8 mouse cellular contexts compared by ENCODE assay signal in genomic region chr11:68967337-68968282, GRCm38 (mm10). TPM values are rescaled to one million over a fixed set of nuclear protein-coding genes. Genes with fewer than 3 reads are reported as not detected.
A peak's percentile ranks its signal among the peaks of the same experiment; 100 is the strongest.
DNase-seq lines count a peak whose midpoint lies in the region; ATAC-seq and TF ChIP-seq lines count a peak whose summit lies in the region.

Gene Slc25a35 (plus strand): TSS chr11:68968131.

- H3K36me3 ChIP-seq in embryonic facial prominence, embryonic 13.5 days, result no peaks in the 10 kb centered on the region
- H3K36me3 ChIP-seq in kidney, adult 2 months (ENCODE audit: control insufficient read depth, insufficient read depth, low read length), result no peaks in the 10 kb centered on the region
- no peaks in the 10 kb centered on the region for H3K36me3 ChIP-seq in limb, embryonic 12.5 days
- H3K36me3 ChIP-seq in midbrain, embryonic 15.5 days (replicated peaks), result no peaks in the 10 kb centered on the region
- no peaks in the 10 kb centered on the region for H3K36me3 ChIP-seq in spleen, adult 2 months (ENCODE audit: control insufficient read depth, insufficient read depth, low read length)

- no peaks in the 10 kb centered on the region for H3K9me3 ChIP-seq in embryonic facial prominence, embryonic 13.5 days
- H3K9me3 ChIP-seq in limb, embryonic 12.5 days, result no peaks in the 10 kb centered on the region
- H3K9me3 ChIP-seq in midbrain, embryonic 15.5 days, result no peaks in the 10 kb centered on the region

- peak; percentile 9 for TF ChIP-seq POLR2A in kidney, adult 2 months (IDR thresholded peaks at IDR 0.05; ENCODE audit: low read depth, low read length)
- no peak for TF ChIP-seq POLR2A in spleen, adult 2 months (IDR thresholded peaks at IDR 0.05; ENCODE audit: low read depth, low read length)

- under 1% methylated on average over 50 of the region's 50 CpGs for WGBS in embryonic facial prominence, embryonic 13.5 days
- WGBS in kidney, adult 2 months, result under 1% methylated on average over 50 of the region's 50 CpGs
- under 1% methylated on average over 50 of the region's 50 CpGs for WGBS in limb, embryonic 12.5 days
- WGBS in midbrain, embryonic 15.5 days, result 1% methylated on average over 50 of the region's 50 CpGs
- WGBS in spleen, adult 2 months, result 1% methylated on average over 50 of the region's 50 CpGs

- no peaks in the 10 kb centered on the region for H3K27me3 ChIP-seq in embryonic facial prominence, embryonic 13.5 days
- no peaks in the 10 kb centered on the region for H3K27me3 ChIP-seq in kidney, adult 2 months (replicated peaks; ENCODE audit: control insufficient read depth, insufficient read depth, low read length)
- H3K27me3 ChIP-seq in limb, embryonic 12.5 days, result 0 out of 2 replicates have a peak, but pooled peaks cover 2% of the 10 kb centered on the region
- H3K27me3 ChIP-seq in midbrain, embryonic 15.5 days (replicated peaks), result no peaks in the 10 kb centered on the region; the same call in 1 of the 2 replicates
- H3K27me3 ChIP-seq in spleen, adult 2 months (ENCODE audit: control insufficient read depth, insufficient read depth, low read length), result no peaks in the 10 kb centered on the region

- peaks cover 19% of the 10 kb centered on the region for H3K4me1 ChIP-seq in embryonic facial prominence, embryonic 13.5 days
- H3K4me1 ChIP-seq in kidney, adult 2 months (ENCODE audit: control insufficient read depth, insufficient read depth, low read length), result peaks cover 11% of the 10 kb centered on the region
- peaks cover 18% of the 10 kb centered on the region for H3K4me1 ChIP-seq in limb, embryonic 12.5 days (replicated peaks)
- peaks cover 12% of the 10 kb centered on the region for H3K4me1 ChIP-seq in midbrain, embryonic 15.5 days
- no peaks in the 10 kb centered on the region; the same call in 1 of the 2 replicates for H3K4me1 ChIP-seq in spleen, adult 2 months (ENCODE audit: control insufficient read depth, insufficient read depth, insufficient read length)

- ATAC-seq in embryonic facial prominence, embryonic 13.5 days (ENCODE audit: insufficient number of reproducible peaks, insufficient read depth, low FRiP score, low TSS enrichment, low read depth), result peak; percentile 90
- peak; percentile 95 for ATAC-seq in limb, embryonic 12.5 days (ENCODE audit: insufficient number of reproducible peaks, insufficient read depth, low FRiP score, low TSS enrichment, low read depth)
- peak; percentile 97 for ATAC-seq in midbrain, embryonic 15.5 days (replicated peaks)

- H3K4me2 ChIP-seq in embryonic facial prominence, embryonic 13.5 days, result peak within 1 kb of the TSS; percentile 87
- H3K4me2 ChIP-seq in limb, embryonic 12.5 days, result peak within 1 kb of the TSS; percentile 88
- H3K4me2 ChIP-seq in midbrain, embryonic 15.5 days, result peak within 1 kb of the TSS; percentile 81

- DNase-seq in 3134 (ENCODE audit: extremely low read depth, insufficient read length, low spot score), result peak; percentile 93
- peak; percentile 96 to 97 for DNase-seq in adrenal gland, postnatal 36 days
- DNase-seq in heart, adult 18-20 months, result peak; percentile 92 to 96
- DNase-seq in kidney, adult 2 months, result peak; percentile 97
- peak; percentile 59 to 89 for DNase-seq in spleen, adult 2 months (ENCODE audit: low read depth in 1 of 2, low spot score in 2 of 2)

- H3K27ac ChIP-seq in embryonic facial prominence, embryonic 13.5 days, result peak within 1 kb of the TSS; percentile 30; the same call in 1 of the 2 replicates
- H3K27ac ChIP-seq in kidney, adult 2 months (ENCODE audit: insufficient read depth, low read depth, low read length), result peak within 1 kb of the TSS; percentile 81
- H3K27ac ChIP-seq in limb, embryonic 12.5 days, result no peak within 1 kb of the TSS
- peak within 1 kb of the TSS; percentile 40 for H3K27ac ChIP-seq in midbrain, embryonic 15.5 days
- H3K27ac ChIP-seq in spleen, adult 2 months (ENCODE audit: insufficient read depth, low read length), result peak within 1 kb of the TSS; percentile 65

- TF ChIP-seq CTCF in kidney, adult 2 months (conservative IDR thresholded peaks at IDR 0.05; ENCODE audit: insufficient read depth, insufficient read length, low read depth, low read length), result 0 out of 2 replicates have a peak, but pooled peaks have one; percentile 10
- no peak for TF ChIP-seq CTCF in spleen, adult 2 months (IDR thresholded peaks at IDR 0.05; ENCODE audit: extremely low read depth, insufficient read depth, insufficient read length, insufficient replicate concordance)

- peak within 1 kb of the TSS; percentile 75 for H3K9ac ChIP-seq in embryonic facial prominence, embryonic 13.5 days
- H3K9ac ChIP-seq in limb, embryonic 12.5 days (replicated peaks), result peak within 1 kb of the TSS; percentile 60
- peak within 1 kb of the TSS; percentile 60 for H3K9ac ChIP-seq in midbrain, embryonic 15.5 days

- H3K4me3 ChIP-seq in embryonic facial prominence, embryonic 13.5 days, result peak within 1 kb of the TSS; percentile 60
- H3K4me3 ChIP-seq in kidney, adult 2 months (ENCODE audit: insufficient read depth, low read depth, low read length), result peak within 1 kb of the TSS; percentile 76
- H3K4me3 ChIP-seq in limb, embryonic 12.5 days (replicated peaks), result peak within 1 kb of the TSS; percentile 61
- peak within 1 kb of the TSS; percentile 50 for H3K4me3 ChIP-seq in midbrain, embryonic 15.5 days
- peak within 1 kb of the TSS; percentile 69 for H3K4me3 ChIP-seq in spleen, adult 2 months (ENCODE audit: extremely low read depth, insufficient read depth, insufficient read length)

RNA-seq across cellular contexts. Expression of gene Slc25a35, which starts in this region (rescaled TPM):
- 10 to 100 TPM; 28.8 to 36.4 TPM for total RNA-seq in adrenal gland, postnatal 36 days (2021)
- 4.7 and 4.9 TPM in 2 replicates for polyA plus RNA-seq in embryonic facial prominence, embryonic 13.5 days (2015; fragmentation: Nextera tagmentation; extraction: Ambion mirVana)
- 1 to 10 TPM; 4.8 to 9.3 TPM for total RNA-seq in heart, adult 18-20 months (2021)
- 38.9 and 46.2 TPM in 2 replicates for polyA plus RNA-seq in kidney, adult 2 months (2012; rRNA removed)
- polyA plus RNA-seq in limb, embryonic 12.5 days (2016; fragmentation: Nextera tagmentation; extraction: Ambion mirVana), result 2.3 and 2.6 TPM in 2 replicates
- polyA plus RNA-seq in midbrain, embryonic 15.5 days (2015; fragmentation: Nextera tagmentation; extraction: Ambion mirVana), result 1.3 and 1.6 TPM in 2 replicates
- polyA plus RNA-seq in spleen, adult 2 months (2012; rRNA removed), result 13.1 and 13.8 TPM in 2 replicates
